Mouse (Mus musculus): ENCODE measurements around the gene Cass4. TPM values are rescaled to one million over a fixed set of nuclear protein-coding genes. Genes with fewer than 3 reads are reported as not detected.
A peak's percentile ranks its signal among the peaks of the same experiment; 100 is the strongest.

Cass4 gene
- total and polyA plus RNA-seq, 3 experiments, result 2.9 to 5.3 (median 3.8) TPM

DNA sequence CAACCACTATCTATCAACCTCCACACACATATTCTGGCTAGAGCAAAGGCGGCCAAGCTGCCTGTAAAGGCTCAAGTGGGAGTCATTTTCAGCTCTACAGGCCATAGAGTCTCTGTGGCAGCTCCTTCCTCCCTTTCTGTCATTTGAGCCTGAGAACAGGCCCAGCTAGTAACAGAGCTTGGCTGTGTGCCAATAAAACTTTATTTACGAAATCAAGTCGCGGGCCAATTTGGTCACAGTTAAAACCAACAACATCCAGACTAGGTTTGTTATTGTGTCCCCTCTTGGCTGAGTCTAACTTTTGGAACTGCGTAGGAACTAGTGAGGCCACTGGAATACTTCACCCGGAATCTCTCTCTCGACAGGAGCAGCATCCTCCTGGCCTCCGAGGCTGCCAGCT is 80.0 kb downstream of the Cass4 start:
- Histone ChIP-seq H3K4me1 (ENCODE audit: control insufficient read depth in 1 of 2, insufficient read depth in 2 of 2) (peaks cover 4 to 11% of the 10 kb centered on the region in 2 experiments; a peak in 3 of 4 replicates), H3K9me3 (replicated peaks; ENCODE audit: low read length) (no peaks in the 10 kb centered on the region), H3K4me3 (replicated peaks in 1 of 3; ENCODE audit: low read depth in 2 of 3, low read length in 2 of 3, poor library complexity in 1 of 3) (no peak overlapping the region), H3K27me3 (replicated peaks) (no peaks in the 10 kb centered on the region), H3K79me2 (replicated peaks; ENCODE audit: control insufficient read depth, extremely low read depth, insufficient read depth, poor library complexity, severe bottlenecking) (no peaks in the 10 kb centered on the region), H3K4me2 (ENCODE audit: insufficient read depth, low read depth, poor library complexity, severe bottlenecking) (no peak overlapping the region), H3K36me3 (replicated peaks in 1 of 2; ENCODE audit: control insufficient read depth in 1 of 2, insufficient read depth in 1 of 2, low read length in 1 of 2) (peaks cover 10 to 29% of the 10 kb centered on the region in 2 experiments), H3K27ac (ENCODE audit: insufficient read depth, low read depth) (no peak overlapping the region), H3K9ac (ENCODE audit: insufficient read depth, low read depth) (no peak overlapping the region)
- in situ Hi-C loops (cut with MboI; ENCODE audit: low pct_ligation_motif_present, low pct_unique_long_range_greater_than_20kb, low sequenced_read_pairs), result loop anchor here (10.0 kb wide), 2 partner anchors 301 to 521 kb away; no protein-coding TSS in a partner anchor
- dilution Hi-C loops (cut with MboI; ENCODE audit: extremely low pct_ligation_motif_present, extremely low pct_unique_long_range_greater_than_20kb, low sequenced_read_pairs), result no loop called here
- TF ChIP-seq CHD2 (IDR thresholded peaks at IDR 0.05; ENCODE audit: low read length) (no peak), NRF1 (IDR thresholded peaks at IDR 0.05; ENCODE audit: low read depth, low read length) (no peak), NELFE (IDR thresholded peaks at IDR 0.05; ENCODE audit: low read depth, low read length) (no peak), JUND (conservative IDR thresholded peaks at IDR 0.05; ENCODE audit: low read depth, low read length) (no peak), KAT2A (IDR thresholded peaks at IDR 0.05; ENCODE audit: insufficient replicate concordance, low read length) (no peak), ZNF384 (IDR thresholded peaks at IDR 0.05; ENCODE audit: low read depth, low read length) (no peak), ETS1 (conservative IDR thresholded peaks at IDR 0.05; ENCODE audit: low read depth, low read length) (no peak), UBTF (IDR thresholded peaks at IDR 0.05; ENCODE audit: low read depth, low read length) (no peak), RCOR1 (conservative IDR thresholded peaks at IDR 0.05; ENCODE audit: low read depth, low read length) (no peak)
- DNase-seq (ENCODE audit: extremely low read depth), result no peak

DNA sequence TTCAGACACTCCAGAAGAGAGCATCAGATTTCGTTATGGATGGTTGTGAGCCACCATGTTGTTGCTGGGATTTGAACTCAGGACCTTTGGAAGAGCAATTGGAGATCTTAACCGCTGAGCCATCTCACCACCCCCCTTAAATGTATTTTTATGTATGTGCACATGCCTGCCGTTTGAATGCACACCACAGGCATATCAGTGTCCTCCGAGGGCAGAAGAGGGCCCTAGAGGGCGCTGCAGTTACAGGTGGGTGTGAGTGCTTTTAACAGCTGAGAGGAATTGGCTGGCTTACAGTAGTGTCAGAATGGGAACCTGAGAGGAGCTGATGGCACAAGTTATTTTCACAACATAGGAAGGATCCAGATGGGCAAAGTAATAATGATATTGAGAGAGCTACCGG is 81.4 kb downstream of the Cass4 start:
- TF ChIP-seq ETS1 (conservative IDR thresholded peaks at IDR 0.05; ENCODE audit: low read depth, low read length) (no peak), BHLHE40 (IDR thresholded peaks at IDR 0.05; ENCODE audit: low read depth, low read length) (peak; percentile 17; the same call in 1 of the 2 replicates), SMC3 (IDR thresholded peaks at IDR 0.05; ENCODE audit: low read depth, low read length) (no peak), RAD21 (IDR thresholded peaks at IDR 0.05; ENCODE audit: low read depth, low read length) (peak; percentile 14), MAZ (IDR thresholded peaks at IDR 0.05; ENCODE audit: low read depth, low read length) (0 out of 2 replicates have a peak, but pooled peaks have one; percentile 18), CTCF (conservative IDR thresholded peaks at IDR 0.05 in 1 of 2, IDR thresholded peaks at IDR 0.05 in 1 of 2; ENCODE audit: low read depth in 2 of 2, low read length in 2 of 2) (peak; percentile 33 to 64)
- DNase-seq (ENCODE audit: extremely low read depth), result peak; percentile 41

More for the DNA sequence above, 81.4 kb downstream of the Cass4 start:
- Histone ChIP-seq H3K4me1 (ENCODE audit: control insufficient read depth in 1 of 2, insufficient read depth in 2 of 2) (peaks cover 4 to 11% of the 10 kb centered on the region in 2 experiments; a peak in 3 of 4 replicates), H3K79me2 (replicated peaks; ENCODE audit: control insufficient read depth, extremely low read depth, insufficient read depth, poor library complexity, severe bottlenecking) (no peaks in the 10 kb centered on the region), H3K4me2 (ENCODE audit: insufficient read depth, low read depth, poor library complexity, severe bottlenecking) (no peak overlapping the region), H3K36me3 (replicated peaks in 1 of 2; ENCODE audit: control insufficient read depth in 1 of 2, insufficient read depth in 1 of 2, low read length in 1 of 2) (peaks cover 0 to 15% of the 10 kb centered on the region in 2 experiments), H3K9ac (ENCODE audit: insufficient read depth, low read depth) (no peak overlapping the region), H3K27me3 (replicated peaks) (peaks cover 3% of the 10 kb centered on the region), H3K9me3 (replicated peaks; ENCODE audit: low read length) (no peaks in the 10 kb centered on the region), H3K27ac (ENCODE audit: insufficient read depth, low read depth) (no peak overlapping the region), H3K4me3 (replicated peaks in 1 of 3; ENCODE audit: low read depth in 2 of 3, low read length in 2 of 3, poor library complexity in 1 of 3) (no peak overlapping the region)
- in situ Hi-C loops (cut with MboI; ENCODE audit: low pct_ligation_motif_present, low pct_unique_long_range_greater_than_20kb, low sequenced_read_pairs), result loop anchor here (10.0 to 25.0 kb wide), 3 partner anchors 300 to 612 kb away; no protein-coding TSS in a partner anchor
- dilution Hi-C loops (cut with MboI; ENCODE audit: extremely low pct_ligation_motif_present, extremely low pct_unique_long_range_greater_than_20kb, low sequenced_read_pairs), result no loop called here

Data from CH12.LX (cell line).